Mouse (Mus musculus): ENCODE results near the gene Vmn1r29. TPM values are rescaled to one million over a fixed set of nuclear protein-coding genes. Genes with fewer than 3 reads are reported as not detected.
"Not testable (repeated sequence)": the region's sequence is repeated elsewhere in the genome, so short reads cannot be mapped to it uniquely, and the experiment has no call there.

Vmn1r29 gene
- polyA plus RNA-seq (2015; fragmentation: Nextera tagmentation; extraction: Ambion mirVana): not detected in 2 replicates

DNA sequence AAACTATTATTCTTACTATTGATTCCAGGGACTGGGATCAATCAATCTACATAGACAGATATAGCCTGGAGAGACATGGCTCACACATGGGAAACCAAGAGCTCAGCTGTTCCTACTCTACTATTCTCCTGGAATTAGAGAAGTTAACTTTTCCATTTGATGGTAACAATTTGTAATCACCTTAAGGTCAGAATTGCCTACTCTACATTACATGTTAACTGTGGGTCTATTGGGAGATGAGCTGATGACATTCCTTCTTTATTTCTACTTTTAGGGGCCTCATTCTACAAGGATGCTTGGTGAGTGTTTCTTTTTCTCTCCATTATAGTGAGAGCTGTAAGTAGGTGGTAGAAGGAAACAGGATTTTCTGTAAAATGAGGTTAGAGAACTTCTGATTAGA, at the start of gene Vmn1r29:
TSS of gene Vmn1r29 (plus strand) at position 301 of the 400 bp plus-strand sequence.
- H3K4me3 ChIP-seq (ENCODE audit: low read depth, low read length): no peak within 1 kb of the TSS
- no peaks in the 10 kb centered on the region for H3K36me3 ChIP-seq (ENCODE audit: control insufficient read depth, insufficient read depth)
- no peaks in the 10 kb centered on the region for H3K4me1 ChIP-seq (ENCODE audit: control insufficient read depth, low read depth, low read length)
- H3K9ac ChIP-seq (ENCODE audit: low read depth, low read length): no peak within 1 kb of the TSS
- no peaks in the 10 kb centered on the region for H3K9me3 ChIP-seq (replicated peaks; ENCODE audit: control insufficient read depth, low read length)
- no peak within 1 kb of the TSS for H3K4me2 ChIP-seq (ENCODE audit: low read depth, low read length)
- H3K27ac ChIP-seq (ENCODE audit: low read length): no peak within 1 kb of the TSS
- no peaks in the 10 kb centered on the region for H3K27me3 ChIP-seq (ENCODE audit: control insufficient read depth, insufficient read depth, low read depth, low read length)
- no peak for ATAC-seq (ENCODE audit: low read depth)

DNA sequence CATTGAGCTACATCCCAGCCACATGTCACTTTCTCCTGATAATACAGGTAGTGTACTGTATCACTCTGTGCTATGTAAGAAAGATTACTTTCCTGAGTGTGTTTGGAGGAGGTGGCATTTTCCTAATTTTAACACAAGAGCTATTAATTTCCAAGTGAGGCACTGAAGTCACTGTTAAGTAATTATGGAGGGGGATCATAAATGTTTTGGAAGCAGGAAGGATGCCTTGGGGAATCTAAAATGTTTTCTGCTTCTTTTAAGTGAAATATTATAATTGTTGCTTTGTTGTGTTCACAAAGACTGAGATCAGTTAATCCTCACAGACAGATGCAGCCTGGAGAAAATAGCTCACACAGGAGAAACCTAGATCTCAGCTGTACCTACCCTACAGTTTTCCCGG, 39.6 kb upstream of the Vmn1r29 start, which contains the start of gene Vmn1r28:
TSS of gene Vmn1r28 (plus strand) at position 301 of the 400 bp plus-strand sequence.
- H3K9ac ChIP-seq (ENCODE audit: low read depth, low read length): no peak within 1 kb of the TSS
- no peaks in the 10 kb centered on the region for H3K9me3 ChIP-seq (replicated peaks; ENCODE audit: control insufficient read depth, low read length)
- 60% methylated on average over 1 of the region's 1 CpGs for WGBS (ENCODE audit: insufficient replicate concordance)
- H3K4me3 ChIP-seq (ENCODE audit: low read depth, low read length): no peak within 1 kb of the TSS
- H3K36me3 ChIP-seq (ENCODE audit: control insufficient read depth, insufficient read depth): no peaks in the 10 kb centered on the region
- no peak within 1 kb of the TSS for H3K4me2 ChIP-seq (ENCODE audit: low read depth, low read length)
- H3K4me1 ChIP-seq (ENCODE audit: control insufficient read depth, low read depth, low read length): no peaks in the 10 kb centered on the region
- H3K27me3 ChIP-seq (ENCODE audit: control insufficient read depth, insufficient read depth, low read depth, low read length): no peaks in the 10 kb centered on the region
- H3K27ac ChIP-seq (ENCODE audit: low read length): no peak within 1 kb of the TSS
- ATAC-seq (ENCODE audit: low read depth): no peak

DNA sequence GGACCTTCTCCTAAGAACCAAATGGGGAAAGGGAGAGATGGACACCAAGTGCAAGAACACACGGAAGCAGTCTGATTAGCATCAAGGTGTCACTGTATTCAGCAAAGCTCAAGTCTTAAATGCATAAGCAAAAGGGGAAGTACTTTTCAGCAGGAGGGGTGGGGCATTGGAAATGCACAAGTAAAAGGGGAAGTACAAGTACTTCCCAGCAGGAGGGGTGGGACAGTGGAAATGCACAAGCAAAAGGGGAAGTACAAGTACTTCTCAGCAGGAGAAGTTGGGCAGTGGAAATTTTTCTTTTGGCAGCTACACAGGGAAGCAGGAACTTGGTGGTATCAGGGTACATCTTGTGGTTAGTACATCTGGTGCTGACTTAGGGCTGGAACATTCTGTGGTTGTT, 21.7 kb upstream of the Vmn1r29 start:
- not testable (repeated sequence) for H3K9ac ChIP-seq (ENCODE audit: low read depth, low read length); H3K27me3 ChIP-seq (ENCODE audit: control insufficient read depth, insufficient read depth, low read depth, low read length); ATAC-seq (ENCODE audit: low read depth); H3K4me3 ChIP-seq (ENCODE audit: low read depth, low read length); H3K4me2 ChIP-seq (ENCODE audit: low read depth, low read length); H3K4me1 ChIP-seq (ENCODE audit: control insufficient read depth, low read depth, low read length); H3K36me3 ChIP-seq (ENCODE audit: control insufficient read depth, insufficient read depth); H3K9me3 ChIP-seq (replicated peaks; ENCODE audit: control insufficient read depth, low read length); H3K27ac ChIP-seq (ENCODE audit: low read length)
- WGBS (ENCODE audit: insufficient replicate concordance): 83% methylated on average over 1 of the region's 1 CpGs

DNA sequence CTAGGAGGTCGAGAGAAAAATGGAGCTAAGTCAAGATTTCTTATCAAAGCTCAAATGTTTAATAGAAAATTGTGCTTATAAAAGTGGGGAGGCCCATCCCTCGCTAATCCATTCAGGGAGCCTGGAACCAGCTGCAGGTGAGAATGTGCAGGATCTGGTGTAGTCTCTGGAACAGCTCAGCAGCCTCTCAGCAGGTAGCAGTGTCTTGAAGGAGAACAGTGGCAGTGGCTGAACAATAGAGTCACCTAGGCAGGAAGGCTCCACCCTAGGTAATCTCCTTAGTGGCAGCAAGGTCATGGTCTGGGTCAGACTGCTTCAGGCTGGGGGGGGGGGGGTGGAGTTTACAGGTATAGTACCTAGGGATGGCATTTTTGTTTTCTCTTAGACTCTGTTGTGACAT, 9.1 kb upstream of the Vmn1r29 start:
- WGBS (ENCODE audit: insufficient replicate concordance): 27% methylated on average over 2 of the region's 2 CpGs
- no peak overlapping the region for H3K4me2 ChIP-seq (ENCODE audit: low read depth, low read length)
- ATAC-seq (ENCODE audit: low read depth): no peak

DNA sequence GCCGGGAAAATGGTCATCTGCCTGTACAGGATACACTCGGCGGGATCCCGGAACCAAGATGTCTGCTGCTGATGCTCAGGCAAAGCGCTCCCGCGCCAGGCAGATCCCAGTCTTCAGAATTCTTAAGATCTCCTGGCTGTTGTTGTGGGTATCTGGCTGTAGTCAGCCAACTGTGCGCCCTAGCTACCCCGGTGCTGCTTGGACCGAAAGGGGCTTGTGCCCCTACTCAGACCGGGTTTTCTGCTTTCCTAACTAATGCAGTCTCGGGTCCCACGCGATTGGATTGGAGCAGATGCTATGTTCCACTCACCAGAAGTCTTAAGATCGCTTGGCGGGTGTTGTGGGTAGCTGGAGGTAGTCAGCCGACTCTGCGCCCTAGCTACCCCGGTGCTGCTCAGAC, 2.8 kb upstream of the Vmn1r29 start:
- not testable (repeated sequence) for H3K36me3 ChIP-seq (ENCODE audit: control insufficient read depth, insufficient read depth); H3K27ac ChIP-seq (ENCODE audit: low read length); H3K9me3 ChIP-seq (replicated peaks; ENCODE audit: control insufficient read depth, low read length); ATAC-seq (ENCODE audit: low read depth); H3K27me3 ChIP-seq (ENCODE audit: control insufficient read depth, insufficient read depth, low read depth, low read length); H3K4me3 ChIP-seq (ENCODE audit: low read depth, low read length); H3K9ac ChIP-seq (ENCODE audit: low read depth, low read length); H3K4me2 ChIP-seq (ENCODE audit: low read depth, low read length); H3K4me1 ChIP-seq (ENCODE audit: control insufficient read depth, low read depth, low read length)
- WGBS (ENCODE audit: insufficient replicate concordance): 67% methylated on average over 19 of the region's 19 CpGs

More for the DNA sequence above, 9.1 kb upstream of the Vmn1r29 start:
- Histone ChIP-seq H3K4me3 (ENCODE audit: low read depth, low read length) (no peak overlapping the region), H3K36me3 (ENCODE audit: control insufficient read depth, insufficient read depth) (no peaks in the 10 kb centered on the region), H3K27me3 (ENCODE audit: control insufficient read depth, insufficient read depth, low read depth, low read length) (no peaks in the 10 kb centered on the region), H3K9ac (ENCODE audit: low read depth, low read length) (no peak overlapping the region), H3K9me3 (replicated peaks; ENCODE audit: control insufficient read depth, low read length) (no peaks in the 10 kb centered on the region), H3K27ac (ENCODE audit: low read length) (no peak overlapping the region), H3K4me1 (ENCODE audit: control insufficient read depth, low read depth, low read length) (no peaks in the 10 kb centered on the region)

DNA sequence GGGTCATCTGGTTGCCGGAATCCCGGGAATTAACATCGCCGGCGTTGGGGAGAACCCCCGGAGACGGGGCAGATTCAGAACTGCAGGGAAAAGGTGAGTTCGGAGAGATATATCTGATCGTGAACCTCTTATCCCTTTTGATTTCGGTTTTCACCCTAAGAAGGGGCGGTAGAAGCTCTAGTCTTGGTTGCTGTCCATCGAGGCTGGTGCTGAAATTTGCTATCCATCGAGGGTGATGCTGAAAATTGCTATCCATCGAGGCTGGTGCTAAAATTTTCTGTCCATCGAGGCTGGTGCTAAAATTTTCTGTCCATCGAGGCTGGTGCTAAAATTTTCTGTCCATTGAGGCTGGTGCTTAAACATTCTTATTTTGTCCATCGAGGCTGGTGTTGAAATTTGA, 29.3 kb downstream of the Vmn1r29 start:
- H3K9me3 ChIP-seq (replicated peaks; ENCODE audit: control insufficient read depth, low read length); H3K27me3 ChIP-seq (ENCODE audit: control insufficient read depth, insufficient read depth, low read depth, low read length); H3K4me3 ChIP-seq (ENCODE audit: low read depth, low read length); ATAC-seq (ENCODE audit: low read depth); H3K27ac ChIP-seq (ENCODE audit: low read length); H3K36me3 ChIP-seq (ENCODE audit: control insufficient read depth, insufficient read depth); H3K9ac ChIP-seq (ENCODE audit: low read depth, low read length); H3K4me2 ChIP-seq (ENCODE audit: low read depth, low read length); H3K4me1 ChIP-seq (ENCODE audit: control insufficient read depth, low read depth, low read length): not testable (repeated sequence)
- WGBS (ENCODE audit: insufficient replicate concordance): 68% methylated on average over 17 of the region's 17 CpGs

Other genes starting within 250 kb of the Vmn1r29 start
- gene Vmn1r27, start 82.7 kb upstream of the Vmn1r29 start, polyA plus RNA-seq (2015; fragmentation: Nextera tagmentation; extraction: Ambion mirVana): not detected in 2 replicates
- not detected in 2 replicates for gene Vmn1r28, start 39.5 kb upstream of the Vmn1r29 start, polyA plus RNA-seq (2015; fragmentation: Nextera tagmentation; extraction: Ambion mirVana)
- not detected in 2 replicates for gene Vmn1r30, start 141.8 kb downstream of the Vmn1r29 start, polyA plus RNA-seq (2015; fragmentation: Nextera tagmentation; extraction: Ambion mirVana)
- not detected in 2 replicates for gene Vmn1r31, start 173.8 kb downstream of the Vmn1r29 start, polyA plus RNA-seq (2015; fragmentation: Nextera tagmentation; extraction: Ambion mirVana)